Mouse (Mus musculus) liver, postnatal 0 days (tissue): ENCODE measurements around the gene Pfdn4. TPM values are rescaled to one million over a fixed set of nuclear protein-coding genes. Genes with fewer than 3 reads are reported as not detected.

Experiments used
- ATAC-seq: fragments of 200-750 bp; cut with Nextera tagmentation; 2 replicates; pipeline ENCODE4 v1.8.0; 2017; ENCODE audit warnings: mild to moderate bottlenecking, moderate library complexity
- DNase-seq: peaks from one replicate; pipeline ENCODE4 v3.0.0-alpha.2; 2016
- H3K27ac ChIP-seq: fragments of 300-500 bp; sonication (generic); 2 replicates; pipeline ENCODE4 v1.5.1; 2014; ENCODE audit warnings: antibody characterized with exemption, moderate library complexity, mild to moderate bottlenecking, low read depth
- H3K27me3 ChIP-seq: fragments of 300-500 bp; sonication (generic); 2 replicates; pipeline ENCODE4 v1.6.1; 2014; ENCODE audit warnings: low read length, control low read depth, mixed read lengths; ENCODE audit not compliant: insufficient read depth
- H3K36me3 ChIP-seq: fragments of 300-500 bp; sonication (generic); replicated peaks from 2 replicates; pipeline ENCODE4 v1.6.1; 2014; ENCODE audit warnings: mild to moderate bottlenecking, control low read depth, low read length, moderate library complexity, mixed read lengths; ENCODE audit not compliant: insufficient read depth
- H3K4me1 ChIP-seq: fragments of 300-500 bp; sonication (generic); 2 replicates; pipeline ENCODE4 v1.6.1; 2014; ENCODE audit warnings: antibody characterized with exemption, mild to moderate bottlenecking, control low read depth; ENCODE audit not compliant: insufficient read depth
- H3K4me2 ChIP-seq: fragments of 300-500 bp; sonication (generic); 2 replicates; pipeline ENCODE4 v1.6.1; 2014; ENCODE audit warnings: low read depth, mild to moderate bottlenecking, low read length, moderate library complexity, mixed read lengths
- H3K4me3 ChIP-seq: fragments of 300-500 bp; sonication (generic); 2 replicates; pipeline ENCODE4 v1.5.1; 2014; ENCODE audit warnings: low read depth, low read length
- H3K9ac ChIP-seq: fragments of 300-500 bp; sonication (generic); replicated peaks from 2 replicates; pipeline ENCODE4 v1.6.1; 2014; ENCODE audit warnings: mild to moderate bottlenecking, moderate library complexity
- H3K9me3 ChIP-seq: fragments of 300-500 bp; sonication (generic); 2 replicates; pipeline ENCODE4 v1.6.1; 2016; ENCODE audit warnings: mild to moderate bottlenecking, control low read depth, low read length, mixed read lengths
- CTCF ChIP-seq: sonication (generic); IDR thresholded peaks from 2 replicates; pipeline ENCODE4 v1.5.1; 2016; ENCODE audit warnings: antibody characterized with exemption, low read depth
- EP300 ChIP-seq: IDR thresholded peaks from 2 replicates; pipeline ENCODE4 v1.6.1; 2016; ENCODE audit warnings: antibody characterized with exemption, low read depth, mild to moderate bottlenecking
- WGBS: fragments of 180-500 bp; shearing (Covaris S2); extraction: QIAGEN DNeasy Blood & Tissue Kit; methylation state at CpG from one replicate; pipeline ENCODE4 v1.1.7; 2014; ENCODE audit not compliant: insufficient replicate concordance; 5-methylcytosine and 5-hydroxymethylcytosine counted together
- polyA plus RNA-seq: library from polyadenylated mRNA; unstranded; fragments of >200 nt; fragmentation: Nextera tagmentation; extraction: Ambion mirVana; gene quantifications from 2 replicates; pipeline ENCODE4 v1.2.1, GENCODE M21; 2015

Pfdn4 gene
- polyA plus RNA-seq, 1 experiment from 2014 or later: 29.8 TPM

- DNase-seq (no peak), ATAC-seq (no peak)
- Histone ChIP-seq H3K27me3 (no peaks in the 10 kb centered on the region), H3K36me3 (no peaks in the 10 kb centered on the region), H3K4me2 (no peak overlapping the region), H3K4me3 (no peak overlapping the region), H3K27ac (no peak overlapping the region), H3K9me3 (no peaks in the 10 kb centered on the region), H3K9ac (no peak overlapping the region), H3K4me1 (no peaks in the 10 kb centered on the region; the same call in 1 of the 2 replicates)
- TF ChIP-seq CTCF (no peak), EP300 (no peak)
- WGBS: 66% methylated on average over 5 of the region's 5 CpGs
These were observed 47.4 kb downstream of the Pfdn4 start for GRCm38 (mm10) chr2:170543625-170544024.

GRCm38 (mm10) chr2:170544159-170544558 lies 47.9 kb downstream of the Pfdn4 start:
- 80% methylated on average over 3 of the region's 3 CpGs for WGBS
- Histone ChIP-seq H3K9ac (no peak overlapping the region), H3K27ac (no peak overlapping the region), H3K36me3 (no peaks in the 10 kb centered on the region), H3K4me1 (no peaks in the 10 kb centered on the region; the same call in 1 of the 2 replicates), H3K9me3 (no peaks in the 10 kb centered on the region), H3K27me3 (no peaks in the 10 kb centered on the region), H3K4me2 (no peak overlapping the region), H3K4me3 (no peak overlapping the region)
- TF ChIP-seq CTCF (no peak), EP300 (no peak)
- ATAC-seq (no peak), DNase-seq (no peak)

- Histone ChIP-seq H3K4me2 (no peak overlapping the region), H3K27me3 (no peaks in the 10 kb centered on the region), H3K4me3 (no peak overlapping the region), H3K4me1 (no peaks in the 10 kb centered on the region; the same call in 1 of the 2 replicates), H3K27ac (no peak overlapping the region), H3K9me3 (no peaks in the 10 kb centered on the region), H3K9ac (no peak overlapping the region), H3K36me3 (no peaks in the 10 kb centered on the region)
- TF ChIP-seq EP300 (no peak), CTCF (no peak)
- ATAC-seq (no peak), DNase-seq (no peak)
- 67% methylated on average over 7 of the region's 7 CpGs for WGBS
These were observed 48.7 kb downstream of the Pfdn4 start for GRCm38 (mm10) chr2:170544950-170545349.

GRCm38 (mm10) chr2:170545745-170546144 lies 49.5 kb downstream of the Pfdn4 start:
- no peak for ATAC-seq
- TF ChIP-seq EP300 (no peak), CTCF (no peak)
- 59% methylated on average over 4 of the region's 4 CpGs for WGBS

GRCm38 (mm10) chr2:170547526-170547925 lies 51.3 kb downstream of the Pfdn4 start:
- DNase-seq (no peak), ATAC-seq (no peak)
- H3K4me2 ChIP-seq: no peak overlapping the region
- H3K36me3 ChIP-seq: no peaks in the 10 kb centered on the region
- 49% methylated on average over 6 of the region's 6 CpGs for WGBS
- no peaks in the 10 kb centered on the region for H3K9me3 ChIP-seq
- H3K27ac ChIP-seq: no peak overlapping the region
- H3K27me3 ChIP-seq: no peaks in the 10 kb centered on the region
- no peaks in the 10 kb centered on the region; the same call in 1 of the 2 replicates for H3K4me1 ChIP-seq
- H3K9ac ChIP-seq: no peak overlapping the region
- H3K4me3 ChIP-seq: no peak overlapping the region
- TF ChIP-seq CTCF: no peak
- TF ChIP-seq EP300: no peak

More at GRCm38 (mm10) chr2:170545745-170546144, 49.5 kb downstream of the Pfdn4 start:
- Histone ChIP-seq H3K27me3 (no peaks in the 10 kb centered on the region), H3K4me3 (no peak overlapping the region), H3K4me1 (no peaks in the 10 kb centered on the region; the same call in 1 of the 2 replicates), H3K27ac (no peak overlapping the region), H3K36me3 (no peaks in the 10 kb centered on the region), H3K9ac (no peak overlapping the region), H3K4me2 (no peak overlapping the region), H3K9me3 (no peaks in the 10 kb centered on the region)
- no peak for DNase-seq

- no peaks in the 10 kb centered on the region for H3K36me3 ChIP-seq
- ATAC-seq: no peak
- DNase-seq: no peak
- H3K9ac ChIP-seq: no peak overlapping the region
- no peaks in the 10 kb centered on the region for H3K27me3 ChIP-seq
- H3K9me3 ChIP-seq: no peaks in the 10 kb centered on the region
- no peak overlapping the region for H3K4me2 ChIP-seq
- H3K27ac ChIP-seq: no peak overlapping the region
- TF ChIP-seq CTCF (no peak), EP300 (no peak)
- 51% methylated on average over 4 of the region's 4 CpGs for WGBS
- no peak overlapping the region for H3K4me3 ChIP-seq
- H3K4me1 ChIP-seq: no peaks in the 10 kb centered on the region; the same call in 1 of the 2 replicates
These were observed 51.8 kb downstream of the Pfdn4 start for GRCm38 (mm10) chr2:170548046-170548445.

- WGBS: 83% methylated on average over 2 of the region's 2 CpGs
- no peaks in the 10 kb centered on the region for H3K9me3 ChIP-seq
- H3K9ac ChIP-seq: no peak overlapping the region
These were observed 52.9 kb downstream of the Pfdn4 start for GRCm38 (mm10) chr2:170549146-170549545.

More at GRCm38 (mm10) chr2:170549146-170549545, 52.9 kb downstream of the Pfdn4 start:
- Histone ChIP-seq H3K4me1 (no peaks in the 10 kb centered on the region; the same call in 1 of the 2 replicates), H3K4me3 (no peak overlapping the region), H3K27me3 (no peaks in the 10 kb centered on the region), H3K36me3 (no peaks in the 10 kb centered on the region), H3K4me2 (no peak overlapping the region), H3K27ac (no peak overlapping the region)
- ATAC-seq: no peak
- DNase-seq: no peak
- TF ChIP-seq EP300 (no peak), CTCF (no peak)
